Mouse (Mus musculus) intestine, embryonic 14.5 days (tissue): ENCODE results near the gene Dhdh. TPM values are rescaled to one million over a fixed set of nuclear protein-coding genes. Genes with fewer than 3 reads are reported as not detected.
"Not testable (repeated sequence)": the region's sequence is repeated elsewhere in the genome, so short reads cannot be mapped to it uniquely, and the experiment has no call there.

Experiments used
- ATAC-seq: fragments of 200-750 bp; cut with Nextera tagmentation; replicated peaks from 2 replicates; pipeline ENCODE4 v1.8.0; 2017; ENCODE audit warnings: low read depth, moderate number of reproducible peaks, moderate TSS enrichment, moderate library complexity; ENCODE audit not compliant: low FRiP score, low TSS enrichment
- DNase-seq: peaks from one replicate; pipeline ENCODE4 v3.0.0-alpha.2; 2018; ENCODE audit warnings: low spot score
- H3K27ac ChIP-seq: fragments of 300-500 bp; sonication (generic); 2 replicates; pipeline ENCODE4 v1.5.1; 2014; ENCODE audit warnings: low read depth, mild to moderate bottlenecking, control low read depth
- H3K27me3 ChIP-seq: fragments of 300-500 bp; sonication (generic); replicated peaks from 2 replicates; pipeline ENCODE4 v1.6.1; 2014; ENCODE audit warnings: low read length, control low read depth; ENCODE audit not compliant: control insufficient read depth, insufficient read depth
- H3K36me3 ChIP-seq: fragments of 300-500 bp; sonication (generic); 2 replicates; pipeline ENCODE4 v1.6.1; 2014; ENCODE audit warnings: low read length, control low read depth; ENCODE audit not compliant: control insufficient read depth, insufficient read depth
- H3K4me1 ChIP-seq: fragments of 300-500 bp; sonication (generic); replicated peaks from 2 replicates; pipeline ENCODE4 v1.6.1; 2014; ENCODE audit warnings: low read length, control low read depth, mixed read lengths; ENCODE audit not compliant: control insufficient read depth, insufficient read depth
- H3K4me2 ChIP-seq: fragments of 300-500 bp; sonication (generic); 2 replicates; pipeline ENCODE4 v1.6.1; 2014; ENCODE audit warnings: low read length
- H3K4me3 ChIP-seq: fragments of 300-500 bp; sonication (generic); 2 replicates; pipeline ENCODE4 v1.5.1; 2014; ENCODE audit warnings: low read depth, low read length, control low read depth, mixed read lengths
- H3K9ac ChIP-seq: fragments of 300-500 bp; sonication (generic); 2 replicates; pipeline ENCODE4 v1.6.1; 2014; ENCODE audit warnings: mild to moderate bottlenecking, low read length
- H3K9me3 ChIP-seq: fragments of 300-500 bp; sonication (generic); 2 replicates; pipeline ENCODE4 v1.6.1; 2016; ENCODE audit warnings: low read length, control low read depth; ENCODE audit not compliant: control insufficient read depth
- whole genome bisulfite sequencing: fragments of 180-500 bp; shearing (Covaris S2); extraction: QIAGEN DNeasy Blood & Tissue Kit; methylation state at CpG from one replicate; pipeline ENCODE4 v1.1.7; 2014; 5-methylcytosine and 5-hydroxymethylcytosine counted together
- polyA plus RNA-seq: library from polyadenylated mRNA; unstranded; fragments of >200 nt; fragmentation: Nextera tagmentation; extraction: Ambion mirVana; gene quantifications from 2 replicates; pipeline ENCODE4 v1.2.1, GENCODE M21; 2014

Gene Dhdh
- polyA plus RNA-seq, 1 experiment from 2014 or later: 3.5 TPM

DNA sequence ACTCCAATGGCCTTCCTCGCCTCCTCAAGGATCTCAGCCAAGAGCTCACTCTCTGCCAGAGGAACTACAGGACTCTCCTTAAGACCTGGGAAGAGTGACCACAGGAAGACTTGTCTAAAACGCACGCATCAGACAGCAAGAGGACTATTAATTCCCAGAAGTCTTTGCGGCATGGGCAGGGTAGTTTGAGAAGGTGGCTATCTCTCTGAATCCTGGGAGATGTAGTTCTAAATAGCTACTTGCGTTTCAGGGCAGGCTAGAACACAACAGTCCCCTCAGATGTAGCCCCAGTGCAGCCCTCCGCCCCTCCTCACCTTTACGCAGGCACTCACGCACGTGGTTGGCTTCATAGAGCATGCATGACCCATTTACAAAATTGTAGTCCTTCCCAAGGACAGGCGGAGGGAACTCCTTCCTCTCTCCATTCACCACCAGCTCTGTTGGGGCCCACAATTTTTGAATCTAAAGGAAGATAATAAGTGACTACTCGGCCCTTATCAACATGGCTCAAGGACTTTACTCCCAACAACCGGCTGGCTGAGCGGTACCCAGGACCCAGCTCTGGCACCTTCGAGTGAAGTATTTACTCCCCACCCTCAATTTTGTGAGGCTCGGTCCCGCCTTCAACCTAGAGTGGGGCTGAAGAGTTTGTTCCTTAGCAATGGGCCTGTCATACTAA lies 13.2 kb downstream of the Dhdh start:
- 0 out of 2 replicates have a peak overlapping the region, but pooled peaks have one; percentile 11 for H3K27ac ChIP-seq
- ATAC-seq: peak; percentile 41; the same call in 1 of the 2 replicates
- no peaks in the 10 kb centered on the region for H3K36me3 ChIP-seq
- no peaks in the 10 kb centered on the region for H3K9me3 ChIP-seq
- H3K27me3 ChIP-seq: no peaks in the 10 kb centered on the region
- 58% methylated on average over 16 of the region's 16 CpGs for WGBS
- DNase-seq: no peak
- peak overlapping the region; percentile 39 for H3K4me2 ChIP-seq
- no peaks in the 10 kb centered on the region for H3K4me1 ChIP-seq
- peak overlapping the region; percentile 15; the same call in 1 of the 2 replicates for H3K4me3 ChIP-seq
- 0 out of 2 replicates have a peak overlapping the region, but pooled peaks have one; percentile 10 for H3K9ac ChIP-seq

- peak; percentile 87 for DNase-seq
- no peak overlapping the region for H3K27ac ChIP-seq
Observed at GRCm38 (mm10) chr7:45470869-45471268, 17.7 kb downstream of the Dhdh start.

DNA sequence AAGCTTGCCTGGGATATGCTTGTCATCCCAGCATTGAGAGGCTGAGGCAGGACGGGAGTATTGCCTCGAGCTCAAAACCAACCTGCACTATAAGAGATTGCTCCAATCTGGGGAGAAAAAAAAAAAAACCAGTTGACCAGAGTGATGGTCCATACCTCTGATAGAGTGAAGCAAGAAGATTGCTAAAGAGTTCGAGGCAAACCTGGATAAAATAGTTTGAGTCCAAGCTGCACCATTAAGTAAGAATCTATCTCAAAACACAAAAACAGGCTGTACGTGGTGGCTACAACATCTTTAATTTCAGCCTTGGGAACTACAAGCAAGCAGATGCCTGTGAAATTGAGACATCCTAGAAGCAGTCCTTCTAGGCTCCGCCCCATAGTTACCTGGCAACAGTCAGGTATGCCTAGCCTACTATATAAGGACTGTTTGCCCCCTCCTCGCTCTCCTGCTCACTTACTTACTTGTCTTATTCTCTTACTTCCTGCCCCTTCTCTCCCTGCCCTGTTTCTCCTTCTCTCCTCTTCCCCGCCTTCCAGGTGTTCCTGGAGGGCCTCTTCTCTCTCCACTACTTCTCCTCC lies 21.4 kb downstream of the Dhdh start:
- H3K9ac ChIP-seq: no peak overlapping the region
- DNase-seq: no peak
- H3K9me3 ChIP-seq: no peaks in the 10 kb centered on the region
- 29% methylated on average over 7 of the region's 7 CpGs for WGBS
- H3K36me3 ChIP-seq: peaks cover 29% of the 10 kb centered on the region
- no peak; the same call in 1 of the 2 replicates for ATAC-seq
- peaks cover 15% of the 10 kb centered on the region for H3K4me1 ChIP-seq
- H3K4me3 ChIP-seq: peak overlapping the region; percentile 76
- H3K27me3 ChIP-seq: no peaks in the 10 kb centered on the region
- H3K4me2 ChIP-seq: peak overlapping the region; percentile 71
- H3K27ac ChIP-seq: no peak overlapping the region

More at GRCm38 (mm10) chr7:45470869-45471268, 17.7 kb downstream of the Dhdh start:
- Histone ChIP-seq H3K9me3 (no peaks in the 10 kb centered on the region), H3K4me2 (no peak overlapping the region), H3K4me3 (no peak overlapping the region), H3K27me3 (no peaks in the 10 kb centered on the region), H3K9ac (no peak overlapping the region), H3K4me1 (peaks cover 8% of the 10 kb centered on the region), H3K36me3 (no peaks in the 10 kb centered on the region)
- no peak for ATAC-seq
- WGBS: 7% methylated on average over 3 of the region's 3 CpGs

GRCm38 (mm10) chr7:45466283-45467089 lies 22.1 kb downstream of the Dhdh start, which contains the start of gene Bax:
Gene Bax, minus strand, starts transcription at chr7:45466898.
- H3K27me3 ChIP-seq: no peaks in the 10 kb centered on the region
- DNase-seq (peak; percentile 94), ATAC-seq (peak; percentile 74)
- WGBS: under 1% methylated on average over 52 of the region's 58 CpGs
- peaks cover 22% of the 10 kb centered on the region for H3K4me1 ChIP-seq
- peak within 1 kb of the TSS; percentile 39 for H3K27ac ChIP-seq
- H3K4me3 ChIP-seq: peak within 1 kb of the TSS; percentile 76
- peak within 1 kb of the TSS; percentile 89 for H3K4me2 ChIP-seq
- H3K36me3 ChIP-seq: peaks cover 29% of the 10 kb centered on the region
- no peaks in the 10 kb centered on the region for H3K9me3 ChIP-seq
- H3K9ac ChIP-seq: peak within 1 kb of the TSS; percentile 78

DNA sequence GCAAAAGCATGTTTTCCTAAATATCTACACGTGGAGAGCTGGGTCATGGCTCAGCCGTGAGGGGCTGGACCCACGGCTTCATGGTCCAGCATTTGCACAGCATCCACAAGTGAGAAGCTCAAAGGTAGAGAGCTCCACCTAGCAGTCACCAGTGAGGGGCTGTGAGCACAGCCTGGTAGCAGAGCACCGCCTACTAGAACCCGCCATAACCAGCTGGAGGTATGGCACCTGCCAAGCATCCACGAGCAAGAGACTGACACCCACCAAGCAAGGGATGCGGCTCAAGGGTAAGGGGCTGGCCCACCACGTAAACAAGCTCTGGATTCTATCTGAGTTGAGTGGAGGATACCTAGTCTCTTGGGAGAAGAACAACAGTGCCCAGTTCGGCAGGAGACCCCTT lies 23.1 kb downstream of the Dhdh start:
- no peak for DNase-seq
- H3K9ac ChIP-seq: peak overlapping the region; percentile 78
- no peaks in the 10 kb centered on the region for H3K27me3 ChIP-seq
- H3K27ac ChIP-seq: 0 out of 2 replicates have a peak overlapping the region, but pooled peaks have one; percentile 39
- peaks cover 29% of the 10 kb centered on the region for H3K4me1 ChIP-seq
- peak overlapping the region; percentile 76 for H3K4me3 ChIP-seq
- H3K36me3 ChIP-seq: peaks cover 29% of the 10 kb centered on the region
- no peak for ATAC-seq
- no peaks in the 10 kb centered on the region for H3K9me3 ChIP-seq
- peak overlapping the region; percentile 89 for H3K4me2 ChIP-seq
- WGBS: 76% methylated on average over 9 of the region's 9 CpGs

GRCm38 (mm10) chr7:45465112-45465511 lies 23.5 kb downstream of the Dhdh start:
- DNase-seq: no peak
- 95% methylated on average over 12 of the region's 12 CpGs for WGBS
- no peaks in the 10 kb centered on the region for H3K27me3 ChIP-seq
- no peak for ATAC-seq
- H3K4me3 ChIP-seq: 0 out of 2 replicates have a peak overlapping the region, but pooled peaks have one; percentile 76
- no peak overlapping the region for H3K4me2 ChIP-seq
- H3K9ac ChIP-seq: no peak overlapping the region
- H3K9me3 ChIP-seq: no peaks in the 10 kb centered on the region
- no peak overlapping the region for H3K27ac ChIP-seq
- H3K36me3 ChIP-seq: peaks cover 29% of the 10 kb centered on the region
- H3K4me1 ChIP-seq: peaks cover 34% of the 10 kb centered on the region

- 93% methylated on average over 7 of the region's 7 CpGs for WGBS
- Histone ChIP-seq H3K27me3 (no peaks in the 10 kb centered on the region), H3K4me1 (peaks cover 36% of the 10 kb centered on the region), H3K9ac (no peak overlapping the region), H3K4me3 (no peak overlapping the region), H3K27ac (no peak overlapping the region), H3K36me3 (peaks cover 29% of the 10 kb centered on the region), H3K9me3 (no peaks in the 10 kb centered on the region), H3K4me2 (no peak overlapping the region)
- ATAC-seq (no peak), DNase-seq (peak; percentile 45)
Observed at GRCm38 (mm10) chr7:45463987-45464778, 24.4 kb downstream of the Dhdh start.

DNA sequence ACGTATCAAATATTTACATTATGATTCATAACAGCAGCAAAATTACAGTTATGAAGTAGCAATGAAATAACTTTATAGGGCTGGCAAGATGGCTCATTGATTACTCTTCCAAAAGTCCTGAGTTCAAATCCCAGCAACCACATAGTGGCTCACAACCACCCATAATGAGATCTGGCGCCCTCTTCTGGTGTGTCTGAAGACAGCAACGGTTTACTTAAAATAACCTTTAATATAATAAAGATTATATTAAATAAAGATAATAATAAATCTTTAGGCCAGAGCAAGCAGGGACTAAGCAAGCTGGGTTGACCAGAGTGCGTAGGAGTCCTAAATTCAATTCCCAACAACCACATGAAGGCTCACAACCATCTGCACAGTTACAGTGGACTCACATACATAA lies 25.7 kb downstream of the Dhdh start:
- H3K4me2 ChIP-seq, H3K27ac ChIP-seq, H3K9ac ChIP-seq, ATAC-seq, H3K27me3 ChIP-seq, H3K9me3 ChIP-seq, H3K4me3 ChIP-seq: not testable (repeated sequence)
- H3K36me3 ChIP-seq: peaks cover 39% of the 10 kb centered on the region
- peaks cover 39% of the 10 kb centered on the region for H3K4me1 ChIP-seq
- peak; percentile 38 for DNase-seq
- 78% methylated on average over 4 of the region's 4 CpGs for WGBS
